Mouse (Mus musculus) megakaryocyte, embryonic 14.5 days (primary cell): ENCODE results near the gene Ptpru. TPM values are rescaled to one million over a fixed set of nuclear protein-coding genes. Genes with fewer than 3 reads are reported as not detected.

ENCODE experiments used
- H3K27me3 ChIP-seq: replicated peaks from 2 replicates; pipeline ENCODE3; 2012; ENCODE audit warnings: inconsistent platforms
- H3K36me3 ChIP-seq: replicated peaks from 2 replicates; pipeline ENCODE3; 2012; ENCODE audit warnings: low read length, inconsistent platforms, mixed read lengths
- H3K4me1 ChIP-seq: 2 replicates; pipeline ENCODE4 v1.6.1; 2012; ENCODE audit warnings: inconsistent platforms
- H3K4me3 ChIP-seq: replicated peaks from 2 replicates; pipeline ENCODE3; 2012; ENCODE audit warnings: moderate library complexity, mild to moderate bottlenecking, inconsistent platforms
- H3K9me3 ChIP-seq: 2 replicates; pipeline ENCODE4 v1.6.1; 2012; ENCODE audit warnings: inconsistent platforms
- FLI1 ChIP-seq: IDR thresholded peaks from 2 replicates; pipeline ENCODE4 v1.6.1; 2012; ENCODE audit warnings: low read length, inconsistent platforms, mixed read lengths
- GATA1 ChIP-seq: IDR thresholded peaks from 3 replicates; pipeline ENCODE4 v1.6.1; 2012; ENCODE audit warnings: mixed read lengths, low read length, inconsistent platforms, borderline replicate concordance
- polyA plus RNA-seq: library from polyadenylated mRNA; stranded (reverse); fragments of >175 nt; gene quantifications from 2 replicates; pipeline ENCODE4 v1.2.3, GENCODE M21; 2012; ENCODE audit warnings: low replicate concordance; ENCODE audit not compliant: insufficient read depth

Gene Ptpru
- polyA plus RNA-seq, 1 experiment: 0.07 TPM

DNA sequence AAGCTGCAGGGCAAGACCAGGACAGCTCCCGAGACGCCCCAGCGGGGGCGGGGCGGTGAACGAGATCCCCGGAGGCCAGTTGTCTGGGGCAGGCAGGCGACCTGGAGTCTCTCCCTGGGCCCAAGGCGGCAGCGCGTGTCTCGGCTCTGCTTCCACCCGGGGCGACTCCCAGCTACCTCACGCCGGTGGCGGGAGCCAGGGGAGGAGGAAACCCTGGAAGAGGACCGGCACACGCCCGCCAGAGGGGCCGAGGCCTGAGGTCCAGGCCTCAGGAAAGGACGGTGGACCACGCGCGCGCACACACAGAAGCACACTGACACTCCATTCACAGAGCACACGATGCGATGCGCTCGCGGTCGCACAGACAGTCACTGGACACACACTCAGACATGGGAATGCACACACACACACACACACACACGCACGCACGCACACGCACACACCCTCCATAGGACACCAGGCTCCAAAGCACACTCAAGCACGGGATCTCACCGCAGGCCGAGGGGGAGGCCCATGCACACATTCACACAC lies 1.7 kb downstream of the Ptpru start:
- Histone ChIP-seq H3K4me3 (peak overlapping the region; percentile 92), H3K27me3 (peaks cover 91% of the 10 kb centered on the region), H3K4me1 (peaks cover 34% of the 10 kb centered on the region), H3K36me3 (no peaks in the 10 kb centered on the region), H3K9me3 (no peaks in the 10 kb centered on the region)
- no peak for TF ChIP-seq FLI1
- no peak for TF ChIP-seq GATA1

DNA sequence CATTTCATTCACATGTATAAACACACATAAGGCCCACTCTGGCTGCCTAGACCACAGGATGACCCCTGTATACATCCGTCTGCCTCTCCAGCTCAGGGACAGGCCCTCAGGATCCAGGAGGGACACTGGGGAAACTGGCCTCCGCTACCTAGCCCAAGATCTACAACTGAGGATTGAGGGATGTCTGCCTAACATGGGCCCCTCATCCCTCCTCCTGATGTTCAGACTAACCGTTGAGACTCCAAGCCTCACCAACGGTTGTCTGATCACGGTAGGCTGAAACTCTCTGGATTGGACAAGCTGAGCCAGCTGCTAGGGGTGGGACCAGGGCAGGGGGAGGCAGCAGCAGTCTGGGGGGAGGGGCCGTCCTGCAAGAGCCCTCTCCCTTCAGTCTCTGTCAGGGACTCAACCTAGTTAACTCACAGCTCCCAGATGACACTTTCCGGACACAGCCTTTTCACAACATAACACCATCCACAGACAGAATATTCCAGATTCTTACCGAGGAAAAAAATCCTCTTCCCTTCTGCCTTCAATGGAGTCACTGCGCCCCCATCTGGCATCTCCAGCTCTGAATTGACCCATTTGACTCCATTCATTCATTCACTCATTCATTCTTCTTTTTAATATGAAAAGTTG lies 4.0 kb downstream of the Ptpru start:
- TF ChIP-seq FLI1 (no peak), GATA1 (no peak)
- peaks cover 98% of the 10 kb centered on the region for H3K27me3 ChIP-seq
- no peak overlapping the region for H3K4me3 ChIP-seq
- no peaks in the 10 kb centered on the region for H3K9me3 ChIP-seq
- H3K36me3 ChIP-seq: no peaks in the 10 kb centered on the region
- H3K4me1 ChIP-seq: peaks cover 34% of the 10 kb centered on the region

DNA sequence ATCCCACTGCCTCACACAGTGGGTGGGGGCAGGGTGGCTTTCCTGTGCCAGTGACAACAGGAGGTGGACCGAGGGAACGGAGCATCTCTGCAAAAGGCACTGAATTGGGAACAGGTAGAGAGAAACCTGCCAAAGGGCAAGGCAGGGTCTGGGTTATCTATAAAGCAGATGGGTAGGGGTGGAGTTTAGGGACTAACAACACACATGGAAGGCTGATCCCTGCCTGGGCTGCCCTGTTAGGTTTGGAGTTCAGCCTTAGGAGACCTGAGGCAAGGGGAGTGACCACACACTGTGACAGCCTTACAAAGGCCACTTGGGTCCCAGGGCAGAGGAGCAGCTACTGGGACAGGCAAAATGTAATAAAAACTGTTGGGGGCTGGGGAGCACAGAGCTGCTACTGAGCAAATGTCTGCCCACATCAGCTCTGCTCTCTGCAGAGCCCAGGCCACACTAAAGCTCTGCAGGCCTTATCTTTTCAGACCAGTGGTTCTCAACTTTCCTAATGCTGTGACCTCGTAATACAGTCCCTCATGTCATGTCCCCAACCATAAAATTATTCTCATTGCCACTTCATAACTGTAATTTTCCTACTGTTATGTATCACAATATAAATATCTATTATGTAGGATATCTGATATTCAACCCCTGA lies 5.2 kb downstream of the Ptpru start:
- TF ChIP-seq FLI1 (no peak), GATA1 (no peak)
- Histone ChIP-seq H3K27me3 (peaks cover 94% of the 10 kb centered on the region), H3K4me3 (no peak overlapping the region), H3K36me3 (no peaks in the 10 kb centered on the region), H3K4me1 (peaks cover 27% of the 10 kb centered on the region), H3K9me3 (no peaks in the 10 kb centered on the region)

DNA sequence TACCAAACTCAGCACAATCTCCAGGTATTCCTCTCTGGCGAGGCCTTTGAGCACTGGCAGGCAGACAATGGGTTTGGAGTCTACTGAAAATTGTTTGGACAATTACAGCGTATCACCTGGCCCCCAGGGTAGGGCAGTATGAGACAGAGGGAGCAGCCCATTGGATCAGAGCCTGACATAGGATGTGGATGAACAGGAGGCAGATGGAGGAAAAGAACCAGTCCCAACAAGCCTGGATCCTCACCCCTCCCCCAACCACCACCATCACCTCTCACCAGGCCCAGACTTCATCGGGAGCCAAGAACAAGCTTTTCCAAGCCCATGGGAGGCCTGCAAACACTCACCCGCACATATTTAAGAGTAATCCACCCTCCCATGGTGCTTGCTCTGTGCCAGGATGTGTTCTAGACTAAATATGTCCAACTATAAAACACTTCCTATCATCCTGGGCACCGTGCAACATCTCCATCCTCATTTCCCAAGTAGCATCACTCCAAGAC lies 6.5 kb downstream of the Ptpru start:
- H3K4me3 ChIP-seq: no peak overlapping the region
- peaks cover 90% of the 10 kb centered on the region for H3K27me3 ChIP-seq
- no peak for TF ChIP-seq GATA1
- no peak for TF ChIP-seq FLI1
- H3K4me1 ChIP-seq: peaks cover 14% of the 10 kb centered on the region
- no peaks in the 10 kb centered on the region for H3K9me3 ChIP-seq
- H3K36me3 ChIP-seq: no peaks in the 10 kb centered on the region

DNA sequence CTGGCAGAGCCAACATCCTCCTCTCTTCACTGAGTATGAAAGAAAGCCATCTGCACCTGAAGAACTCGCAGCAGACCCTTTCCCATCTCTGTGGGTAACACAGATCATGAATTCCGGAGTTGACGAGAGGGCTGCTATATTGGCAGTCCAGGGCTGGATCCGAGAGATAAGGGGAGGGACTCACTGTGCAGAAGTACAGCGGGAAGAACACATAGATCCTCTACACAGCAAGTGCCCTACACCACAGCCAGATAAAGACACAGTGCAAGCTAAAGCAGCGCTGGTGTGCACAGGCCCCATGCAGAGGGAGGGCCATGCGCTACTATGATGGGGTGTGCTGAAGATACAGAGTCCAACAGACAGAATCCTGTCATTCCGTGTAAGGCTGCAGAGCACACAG lies 9.0 kb downstream of the Ptpru start:
- Histone ChIP-seq H3K27me3 (peaks cover 86% of the 10 kb centered on the region), H3K36me3 (no peaks in the 10 kb centered on the region), H3K4me3 (no peak overlapping the region), H3K9me3 (no peaks in the 10 kb centered on the region), H3K4me1 (peaks cover 4% of the 10 kb centered on the region; the same call in 1 of the 2 replicates)
- no peak for TF ChIP-seq GATA1
- TF ChIP-seq FLI1: no peak

DNA sequence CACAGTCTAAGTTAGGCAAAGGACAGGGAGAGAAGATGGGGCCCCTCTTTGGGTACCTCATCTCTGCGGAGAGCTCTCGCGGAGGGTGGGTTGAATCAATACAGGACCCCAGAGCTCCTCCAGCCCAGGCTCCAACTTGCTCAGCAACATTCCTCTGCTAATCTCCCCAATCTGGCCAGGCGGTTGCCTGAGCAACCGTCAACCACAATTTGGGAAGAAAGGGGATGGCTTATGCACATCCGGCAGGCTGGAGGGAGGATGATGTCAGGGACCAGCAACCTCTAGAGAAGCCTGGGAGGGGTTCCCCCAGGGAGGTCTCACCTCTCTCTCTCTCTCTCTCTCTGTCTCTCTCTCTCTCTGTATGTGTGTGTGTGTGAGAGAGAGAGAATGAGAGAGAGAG lies 11.2 kb downstream of the Ptpru start:
- Histone ChIP-seq H3K36me3 (no peaks in the 10 kb centered on the region), H3K4me3 (no peak overlapping the region), H3K4me1 (no peaks in the 10 kb centered on the region; the same call in 1 of the 2 replicates), H3K9me3 (no peaks in the 10 kb centered on the region), H3K27me3 (peaks cover 81% of the 10 kb centered on the region)
- TF ChIP-seq GATA1: no peak
- TF ChIP-seq FLI1: no peak

DNA sequence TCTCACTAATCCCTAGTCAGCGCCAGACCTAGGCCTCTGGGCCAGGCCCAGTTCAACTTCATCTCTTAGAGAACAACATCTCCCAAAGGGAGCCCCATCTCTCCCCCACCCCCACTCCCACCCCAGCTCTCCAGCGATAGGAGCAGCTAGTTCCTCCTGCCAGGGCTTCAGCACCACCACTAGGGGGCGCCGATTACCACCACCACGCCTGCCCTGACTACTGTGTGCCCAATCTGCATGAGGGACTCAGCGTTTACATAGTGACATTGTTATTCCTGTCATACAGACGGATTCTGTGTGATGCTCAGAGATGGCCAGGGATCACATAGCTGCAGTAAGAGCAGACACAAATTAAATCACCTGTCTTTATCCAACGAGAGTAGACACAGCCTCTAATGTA lies 12.3 kb downstream of the Ptpru start:
- Histone ChIP-seq H3K27me3 (peaks cover 81% of the 10 kb centered on the region), H3K4me1 (no peaks in the 10 kb centered on the region; the same call in 1 of the 2 replicates), H3K4me3 (no peak overlapping the region), H3K9me3 (no peaks in the 10 kb centered on the region), H3K36me3 (no peaks in the 10 kb centered on the region)
- no peak for TF ChIP-seq GATA1
- TF ChIP-seq FLI1: no peak

DNA sequence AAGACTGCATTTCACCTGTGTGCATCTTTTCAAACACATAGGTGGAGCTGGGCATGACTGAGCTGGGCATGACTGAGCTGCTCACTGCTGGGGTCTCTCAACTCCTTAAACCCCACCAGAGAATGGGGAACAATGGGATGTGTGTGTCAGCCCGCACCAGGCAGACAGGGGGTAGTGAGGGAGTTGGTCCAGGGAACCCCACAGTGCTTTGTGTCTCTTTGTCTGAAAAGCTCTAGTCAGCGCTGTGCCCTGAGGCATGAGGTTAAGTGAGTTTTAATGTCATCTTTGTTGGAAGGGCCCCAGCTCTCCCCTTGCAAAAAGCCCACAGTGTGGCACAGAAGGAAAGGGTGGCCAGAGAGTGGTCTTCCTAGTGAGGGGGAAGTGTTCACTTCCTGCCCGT lies 13.1 kb downstream of the Ptpru start:
- H3K4me3 ChIP-seq: no peak overlapping the region
- H3K4me1 ChIP-seq: no peaks in the 10 kb centered on the region; the same call in 1 of the 2 replicates
- H3K27me3 ChIP-seq: peaks cover 81% of the 10 kb centered on the region
- H3K36me3 ChIP-seq: no peaks in the 10 kb centered on the region
- no peaks in the 10 kb centered on the region for H3K9me3 ChIP-seq
- no peak for TF ChIP-seq GATA1

DNA sequence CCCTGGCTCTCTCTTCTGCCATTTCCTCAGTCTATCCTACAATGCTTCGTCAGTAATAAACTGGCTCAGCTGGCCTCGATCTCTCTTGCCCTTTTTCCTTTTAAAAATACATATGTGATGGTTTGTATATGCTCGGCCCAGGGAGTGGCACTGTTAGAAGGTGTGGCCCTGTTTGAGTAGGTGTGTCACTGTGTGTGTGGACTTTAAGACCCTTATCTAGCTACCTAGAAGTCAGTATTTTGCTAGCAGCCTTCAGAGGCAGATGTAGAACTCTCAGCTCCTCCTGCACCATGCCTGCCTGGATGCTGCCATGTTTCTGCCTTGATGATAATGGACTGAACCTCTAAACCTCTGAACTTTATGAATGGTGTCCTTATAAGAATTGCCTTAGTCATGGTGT lies 15.5 kb downstream of the Ptpru start:
- Histone ChIP-seq H3K4me3 (no peak overlapping the region), H3K4me1 (no peaks in the 10 kb centered on the region; the same call in 1 of the 2 replicates), H3K27me3 (peaks cover 76% of the 10 kb centered on the region), H3K36me3 (no peaks in the 10 kb centered on the region), H3K9me3 (no peaks in the 10 kb centered on the region)
- no peak for TF ChIP-seq FLI1
- TF ChIP-seq GATA1: no peak

DNA sequence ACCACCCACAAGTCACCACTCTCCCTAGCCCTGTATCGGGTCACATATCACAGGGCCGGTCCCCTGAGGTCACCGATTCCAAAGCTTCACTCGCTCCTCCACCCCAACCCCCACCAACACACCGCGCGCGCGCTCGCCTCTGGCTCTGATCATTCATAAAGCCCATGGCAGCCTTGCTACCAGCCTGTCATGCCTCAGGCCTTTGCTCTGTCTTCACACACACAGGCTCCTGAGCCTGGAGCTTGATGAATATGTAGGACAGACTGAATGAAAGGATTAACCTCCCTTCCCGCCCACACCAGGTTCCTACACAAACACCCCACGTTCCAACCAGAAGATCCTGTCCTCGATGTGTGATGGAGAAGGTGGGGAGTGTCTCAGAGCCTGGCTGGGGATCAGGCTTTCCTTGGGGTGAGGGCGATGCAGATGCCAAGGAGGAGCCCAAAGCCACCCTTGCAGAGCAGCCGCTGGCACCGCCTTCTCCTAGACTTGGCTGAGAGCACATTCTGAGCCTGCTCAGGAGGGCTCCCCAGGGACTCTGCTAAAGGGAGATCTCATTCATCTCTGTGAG lies 16.8 kb downstream of the Ptpru start:
- no peak overlapping the region for H3K4me3 ChIP-seq
- no peaks in the 10 kb centered on the region for H3K36me3 ChIP-seq
- H3K9me3 ChIP-seq: no peaks in the 10 kb centered on the region
- no peaks in the 10 kb centered on the region; the same call in 1 of the 2 replicates for H3K4me1 ChIP-seq
- no peak for TF ChIP-seq FLI1
- no peak for TF ChIP-seq GATA1
- peaks cover 68% of the 10 kb centered on the region for H3K27me3 ChIP-seq
